Mouse (Mus musculus): ENCODE measurements at regions not wholly inside any gene's neighbourhood (a gene's known extent, or its start where the extent isn't known, plus 50 kb on each side); places are given as distances from the start of the nearest gene placed in this dataset.

- no peak for TF ChIP-seq CTCF (IDR thresholded peaks at IDR 0.05; ENCODE audit: borderline replicate concordance, insufficient read depth, low read depth, low read length)
- no peak for TF ChIP-seq POLR2A (IDR thresholded peaks at IDR 0.05; ENCODE audit: borderline replicate concordance, insufficient read depth, low read length)
These were observed 493.5 kb downstream of the Dhx35 start for GRCm38 (mm10) chr2:159287996-159288563.
